Mouse (Mus musculus) cerebellum, adult 2 months (tissue): ENCODE results near the gene Taar8b. TPM values are rescaled to one million over a fixed set of nuclear protein-coding genes. Genes with fewer than 3 reads are reported as not detected.
"Not testable (repeated sequence)": the region's sequence is repeated elsewhere in the genome, so short reads cannot be mapped to it uniquely, and the experiment has no call there.

Experiments
- DNase-seq, 2 experiments: peaks; one replicate each; pipeline ENCODE4 v3.0.0; 2021
- H3K27ac ChIP-seq: fragments of 200-500 bp; 2 replicates; pipeline ENCODE4 v1.5.1; 2012; ENCODE audit warnings: low read length, control low read depth, inconsistent platforms; ENCODE audit not compliant: insufficient read depth
- H3K27me3 ChIP-seq: fragments of 200-500 bp; 2 replicates; pipeline ENCODE4 v1.6.1; 2012; ENCODE audit warnings: inconsistent platforms, mild to moderate bottlenecking, low read length, moderate library complexity; ENCODE audit not compliant: control insufficient read depth, insufficient read depth
- H3K4me1 ChIP-seq: fragments of 200-500 bp; 2 replicates; pipeline ENCODE4 v1.6.1; 2011; ENCODE audit warnings: low read length; ENCODE audit not compliant: control insufficient read depth, insufficient read depth
- H3K4me3 ChIP-seq: fragments of 200-500 bp; replicated peaks from 2 replicates; pipeline ENCODE3; 2011; ENCODE audit warnings: mild to moderate bottlenecking, low read depth, low read length, control low read depth; ENCODE audit not compliant: insufficient read depth
- CTCF ChIP-seq: fragments of 200-500 bp; IDR thresholded peaks from 2 replicates; pipeline ENCODE4 v1.5.1; 2011; ENCODE audit warnings: low read depth, mild to moderate bottlenecking, control low read depth, low read length, moderate library complexity, borderline replicate concordance; ENCODE audit not compliant: insufficient read depth
- POLR2A ChIP-seq: fragments of 200-500 bp; IDR thresholded peaks from 2 replicates; pipeline ENCODE4 v1.6.1; 2011; ENCODE audit warnings: low read length, control low read depth, borderline replicate concordance; ENCODE audit not compliant: insufficient read depth
- WGBS: fragments of 180-500 bp; shearing (Covaris S2); methylation state at CpG from one replicate; pipeline ENCODE4 v1.1.7; 2018; 5-methylcytosine and 5-hydroxymethylcytosine counted together
- polyA plus RNA-seq: library from polyadenylated mRNA; depleted of rRNA; stranded (reverse); fragments of >200 nt; gene quantifications from 2 replicates; pipeline ENCODE4 v1.2.3, GENCODE M21; 2012

Gene Taar8b
- polyA plus RNA-seq, 1 experiment, result not detected

- H3K27me3 ChIP-seq, result no peaks in the 10 kb centered on the region
- H3K27ac ChIP-seq, result no peak overlapping the region
- TF ChIP-seq CTCF (no peak), POLR2A (no peak)
- no peak overlapping the region for H3K4me3 ChIP-seq
- WGBS, result 72% methylated on average over 3 of the region's 3 CpGs
- no peak for DNase-seq
- no peaks in the 10 kb centered on the region for H3K4me1 ChIP-seq
These were observed 16.1 kb upstream of the Taar8b start for GRCm38 (mm10) chr10:24108236-24108635.

GRCm38 (mm10) chr10:24107747-24108146 lies 15.7 kb upstream of the Taar8b start:
- Histone ChIP-seq H3K4me3 (no peak overlapping the region), H3K27me3 (no peaks in the 10 kb centered on the region), H3K27ac (no peak overlapping the region), H3K4me1 (no peaks in the 10 kb centered on the region)
- TF ChIP-seq POLR2A, result no peak
- TF ChIP-seq CTCF, result no peak
- DNase-seq, result no peak
- 82% methylated on average over 5 of the region's 5 CpGs for WGBS

- 45% methylated on average over 1 of the region's 1 CpGs for WGBS
- H3K27me3 ChIP-seq, H3K4me3 ChIP-seq, DNase-seq, H3K4me1 ChIP-seq, H3K27ac ChIP-seq: not testable (repeated sequence)
These were observed 11.2 kb upstream of the Taar8b start for GRCm38 (mm10) chr10:24103299-24103698.

GRCm38 (mm10) chr10:24101812-24102211 lies 9.7 kb upstream of the Taar8b start, which contains the start of gene Taar8c:
TSS of gene Taar8c (minus strand) at chr10:24101912.
- not testable (repeated sequence) for H3K27ac ChIP-seq, H3K4me1 ChIP-seq, H3K27me3 ChIP-seq, H3K4me3 ChIP-seq, DNase-seq
- WGBS, result 93% methylated on average over 1 of the region's 3 CpGs

- not testable (repeated sequence) for DNase-seq, H3K27ac ChIP-seq, H3K4me1 ChIP-seq, H3K27me3 ChIP-seq, H3K4me3 ChIP-seq
- 67% methylated on average over 2 of the region's 2 CpGs for WGBS
These were observed 4.9 kb upstream of the Taar8b start for GRCm38 (mm10) chr10:24097010-24097409.

GRCm38 (mm10) chr10:24087168-24087567 lies 4.9 kb downstream of the Taar8b start:
- no peak overlapping the region for H3K4me3 ChIP-seq
- WGBS, result 80% methylated on average over 2 of the region's 2 CpGs
- no peaks in the 10 kb centered on the region for H3K27me3 ChIP-seq
- no peaks in the 10 kb centered on the region for H3K4me1 ChIP-seq
- H3K27ac ChIP-seq, result no peak overlapping the region
- TF ChIP-seq CTCF (no peak), POLR2A (no peak)
- no peak for DNase-seq

- H3K27ac ChIP-seq, result no peak overlapping the region
- no peak overlapping the region for H3K4me3 ChIP-seq
- no peak for TF ChIP-seq POLR2A
- TF ChIP-seq CTCF, result no peak
- WGBS, result 84% methylated on average over 5 of the region's 5 CpGs
- H3K4me1 ChIP-seq, result no peaks in the 10 kb centered on the region
- no peaks in the 10 kb centered on the region for H3K27me3 ChIP-seq
- DNase-seq, result no peak
These were observed 5.5 kb downstream of the Taar8b start for GRCm38 (mm10) chr10:24086555-24086954.

- no peak for TF ChIP-seq POLR2A
- no peak for TF ChIP-seq CTCF
- Histone ChIP-seq H3K27me3 (no peaks in the 10 kb centered on the region), H3K4me1 (no peaks in the 10 kb centered on the region), H3K27ac (no peak overlapping the region), H3K4me3 (no peak overlapping the region)
- DNase-seq, result no peak
- 28% methylated on average over 5 of the region's 5 CpGs for WGBS
These were observed 6.2 kb downstream of the Taar8b start for GRCm38 (mm10) chr10:24085936-24086335.

- Histone ChIP-seq H3K4me3 (no peak overlapping the region), H3K27me3 (no peaks in the 10 kb centered on the region), H3K27ac (no peak overlapping the region), H3K4me1 (no peaks in the 10 kb centered on the region)
- no peak for TF ChIP-seq POLR2A
- TF ChIP-seq CTCF, result peak; percentile 69
- DNase-seq, result peak; percentile 2 to 34
- 42% methylated on average over 3 of the region's 3 CpGs for WGBS
These were observed 11.9 kb downstream of the Taar8b start for GRCm38 (mm10) chr10:24080166-24080565.

GRCm38 (mm10) chr10:24076200-24076599 lies 15.9 kb downstream of the Taar8b start, which contains the start of gene Taar8a:
TSS of gene Taar8a (plus strand) at chr10:24076500.
- DNase-seq, result not testable (repeated sequence)
- 92% methylated on average over 2 of the region's 4 CpGs for WGBS

GRCm38 (mm10) chr10:24074751-24075150 lies 17.3 kb downstream of the Taar8b start:
- H3K27me3 ChIP-seq, H3K4me1 ChIP-seq, H3K4me3 ChIP-seq, DNase-seq, H3K27ac ChIP-seq: not testable (repeated sequence)
- WGBS, result 29% methylated on average over 2 of the region's 2 CpGs

More at GRCm38 (mm10) chr10:24076200-24076599, 15.9 kb downstream of the Taar8b start, which contains the start of gene Taar8a:
- H3K27ac ChIP-seq, H3K4me3 ChIP-seq, H3K4me1 ChIP-seq, H3K27me3 ChIP-seq: not testable (repeated sequence)
